Mouse (Mus musculus) liver, embryonic 12.5 days (tissue): ENCODE results near the gene Stx3. TPM values are rescaled to one million over a fixed set of nuclear protein-coding genes. Genes with fewer than 3 reads are reported as not detected.
A peak's percentile ranks its signal among the peaks of the same experiment; 100 is the strongest.

Experiments
- ATAC-seq: fragments of 200-750 bp; cut with Nextera tagmentation; 2 replicates; pipeline ENCODE4 v1.8.0; 2017; ENCODE audit warnings: moderate number of reproducible peaks, mild to moderate bottlenecking, moderate library complexity
- H3K27ac ChIP-seq: fragments of 300-500 bp; sonication (generic); 2 replicates; pipeline ENCODE4 v1.5.1; 2016; ENCODE audit warnings: mild to moderate bottlenecking
- H3K27me3 ChIP-seq: fragments of 300-500 bp; sonication (generic); replicated peaks from 2 replicates; pipeline ENCODE4 v1.6.1; 2016; ENCODE audit warnings: mild to moderate bottlenecking, moderate library complexity
- H3K36me3 ChIP-seq: fragments of 300-500 bp; sonication (generic); 2 replicates; pipeline ENCODE4 v1.6.1; 2016; ENCODE audit warnings: mild to moderate bottlenecking, moderate library complexity
- H3K4me1 ChIP-seq: fragments of 300-500 bp; sonication (generic); 2 replicates; pipeline ENCODE4 v1.6.1; 2016
- H3K4me2 ChIP-seq: fragments of 300-500 bp; sonication (generic); 2 replicates; pipeline ENCODE4 v1.6.1; 2016; ENCODE audit warnings: mild to moderate bottlenecking, moderate library complexity
- H3K4me3 ChIP-seq: fragments of 300-500 bp; sonication (generic); 2 replicates; pipeline ENCODE4 v1.5.1; 2016; ENCODE audit warnings: mild to moderate bottlenecking, moderate library complexity
- H3K9ac ChIP-seq: fragments of 300-500 bp; sonication (generic); 2 replicates; pipeline ENCODE4 v1.6.1; 2016; ENCODE audit warnings: mild to moderate bottlenecking, moderate library complexity
- H3K9me3 ChIP-seq: fragments of 300-500 bp; sonication (generic); replicated peaks from 2 replicates; pipeline ENCODE4 v1.6.1; 2016; ENCODE audit warnings: mild to moderate bottlenecking, moderate library complexity
- WGBS: fragments of 180-500 bp; shearing (Covaris S2); methylation state at CpG from one replicate; pipeline ENCODE4 v1.1.7; 2016; ENCODE audit not compliant: insufficient replicate concordance; 5-methylcytosine and 5-hydroxymethylcytosine counted together
- polyA plus RNA-seq: library from polyadenylated mRNA; unstranded; fragments of >200 nt; fragmentation: Nextera tagmentation; extraction: Ambion mirVana; gene quantifications from 2 replicates; pipeline ENCODE4 v1.2.1, GENCODE M21; 2016

Gene Stx3
- polyA plus RNA-seq, 1 experiment from 2014 or later, result 2.5 TPM

- Histone ChIP-seq H3K9me3 (no peaks in the 10 kb centered on the region), H3K27ac (no peak overlapping the region)
Observed at GRCm38 (mm10) chr19:11818199-11819142, 732 bp downstream of the Stx3 start.

GRCm38 (mm10) chr19:11817586-11817985 lies 1.6 kb downstream of the Stx3 start:
- ATAC-seq, result no peak
- Histone ChIP-seq H3K4me2 (no peak overlapping the region), H3K9ac (no peak overlapping the region), H3K9me3 (no peaks in the 10 kb centered on the region), H3K27me3 (peaks cover 59% of the 10 kb centered on the region), H3K4me3 (no peak overlapping the region), H3K27ac (no peak overlapping the region), H3K36me3 (no peaks in the 10 kb centered on the region), H3K4me1 (peaks cover 14% of the 10 kb centered on the region; the same call in 1 of the 2 replicates)
- WGBS, result 24% methylated on average over 5 of the region's 5 CpGs

More at GRCm38 (mm10) chr19:11818199-11819142, 732 bp downstream of the Stx3 start:
- peak; percentile 65 for ATAC-seq
- Histone ChIP-seq H3K4me3 (peak overlapping the region; percentile 58), H3K27me3 (peaks cover 59% of the 10 kb centered on the region), H3K36me3 (no peaks in the 10 kb centered on the region), H3K4me2 (peak overlapping the region; percentile 76), H3K9ac (peak overlapping the region; percentile 46), H3K4me1 (peaks cover 14% of the 10 kb centered on the region; the same call in 1 of the 2 replicates)
- under 1% methylated on average over 78 of the region's 83 CpGs for WGBS

- no peak overlapping the region for H3K27ac ChIP-seq
- H3K27me3 ChIP-seq, result peaks cover 59% of the 10 kb centered on the region
- H3K4me2 ChIP-seq, result no peak overlapping the region
- H3K4me1 ChIP-seq, result peaks cover 14% of the 10 kb centered on the region; the same call in 1 of the 2 replicates
- H3K36me3 ChIP-seq, result no peaks in the 10 kb centered on the region
- no peak for ATAC-seq
- H3K4me3 ChIP-seq, result no peak overlapping the region
- no peaks in the 10 kb centered on the region for H3K9me3 ChIP-seq
- 40% methylated on average over 6 of the region's 6 CpGs for WGBS
- H3K9ac ChIP-seq, result no peak overlapping the region
Observed at GRCm38 (mm10) chr19:11816706-11817105, 2.5 kb downstream of the Stx3 start.

GRCm38 (mm10) chr19:11814742-11815333 lies 4.4 kb downstream of the Stx3 start:
- 57% methylated on average over 6 of the region's 6 CpGs for WGBS
- no peak overlapping the region for H3K9ac ChIP-seq
- no peak overlapping the region for H3K27ac ChIP-seq
- H3K4me2 ChIP-seq, result no peak overlapping the region
- no peak for ATAC-seq
- H3K36me3 ChIP-seq, result no peaks in the 10 kb centered on the region
- peaks cover 49% of the 10 kb centered on the region for H3K27me3 ChIP-seq
- no peaks in the 10 kb centered on the region for H3K9me3 ChIP-seq
- no peak overlapping the region for H3K4me3 ChIP-seq
- peaks cover 14% of the 10 kb centered on the region; the same call in 1 of the 2 replicates for H3K4me1 ChIP-seq

- 18% methylated on average over 8 of the region's 8 CpGs for WGBS
- H3K36me3 ChIP-seq, result no peaks in the 10 kb centered on the region
- no peak overlapping the region for H3K4me2 ChIP-seq
- no peaks in the 10 kb centered on the region for H3K9me3 ChIP-seq
- no peak for ATAC-seq
- no peak overlapping the region for H3K27ac ChIP-seq
- H3K4me1 ChIP-seq, result 0 out of 2 replicates have a peak, but pooled peaks cover 5% of the 10 kb centered on the region
- no peak overlapping the region for H3K9ac ChIP-seq
- peaks cover 37% of the 10 kb centered on the region for H3K27me3 ChIP-seq
- H3K4me3 ChIP-seq, result no peak overlapping the region
Observed at GRCm38 (mm10) chr19:11813649-11814048, 5.6 kb downstream of the Stx3 start.

- 56% methylated on average over 4 of the region's 4 CpGs for WGBS
Observed at GRCm38 (mm10) chr19:11813136-11813535, 6.1 kb downstream of the Stx3 start.

GRCm38 (mm10) chr19:11811688-11812365 lies 7.4 kb downstream of the Stx3 start:
- Histone ChIP-seq H3K36me3 (no peaks in the 10 kb centered on the region), H3K9me3 (no peaks in the 10 kb centered on the region), H3K4me3 (no peak overlapping the region), H3K4me2 (no peak overlapping the region), H3K27ac (no peak overlapping the region), H3K27me3 (peaks cover 19% of the 10 kb centered on the region), H3K4me1 (no peaks in the 10 kb centered on the region), H3K9ac (no peak overlapping the region)
- peak; percentile 54; the same call in 1 of the 2 replicates for ATAC-seq
- 42% methylated on average over 5 of the region's 5 CpGs for WGBS

More at GRCm38 (mm10) chr19:11813136-11813535, 6.1 kb downstream of the Stx3 start:
- Histone ChIP-seq H3K4me1 (no peaks in the 10 kb centered on the region), H3K4me2 (no peak overlapping the region), H3K27me3 (peaks cover 32% of the 10 kb centered on the region), H3K36me3 (no peaks in the 10 kb centered on the region), H3K9ac (no peak overlapping the region), H3K4me3 (no peak overlapping the region), H3K27ac (no peak overlapping the region), H3K9me3 (no peaks in the 10 kb centered on the region)
- ATAC-seq, result no peak

GRCm38 (mm10) chr19:11810856-11811255 lies 8.3 kb downstream of the Stx3 start:
- H3K4me3 ChIP-seq, result no peak overlapping the region
- 62% methylated on average over 1 of the region's 1 CpGs for WGBS
- no peak overlapping the region for H3K9ac ChIP-seq
- peaks cover 10% of the 10 kb centered on the region for H3K27me3 ChIP-seq
- no peak overlapping the region for H3K4me2 ChIP-seq
- H3K9me3 ChIP-seq, result no peaks in the 10 kb centered on the region
- H3K27ac ChIP-seq, result no peak overlapping the region
- H3K36me3 ChIP-seq, result no peaks in the 10 kb centered on the region
- no peaks in the 10 kb centered on the region for H3K4me1 ChIP-seq
- no peak for ATAC-seq

- 29% methylated on average over 5 of the region's 5 CpGs for WGBS
- Histone ChIP-seq H3K36me3 (no peaks in the 10 kb centered on the region), H3K9ac (no peak overlapping the region), H3K27me3 (0 out of 2 replicates have a peak, but pooled peaks cover 5% of the 10 kb centered on the region), H3K27ac (no peak overlapping the region), H3K9me3 (no peaks in the 10 kb centered on the region), H3K4me3 (no peak overlapping the region), H3K4me2 (no peak overlapping the region), H3K4me1 (no peaks in the 10 kb centered on the region)
- no peak for ATAC-seq
Observed at GRCm38 (mm10) chr19:11810003-11810758, 9.0 kb downstream of the Stx3 start.

- no peaks in the 10 kb centered on the region for H3K36me3 ChIP-seq
- no peak overlapping the region for H3K4me2 ChIP-seq
- no peak for ATAC-seq
- no peak overlapping the region for H3K27ac ChIP-seq
- no peak overlapping the region for H3K4me3 ChIP-seq
- no peaks in the 10 kb centered on the region for H3K4me1 ChIP-seq
- WGBS, result 48% methylated on average over 2 of the region's 2 CpGs
- H3K9me3 ChIP-seq, result no peaks in the 10 kb centered on the region
- no peak overlapping the region for H3K9ac ChIP-seq
- no peaks in the 10 kb centered on the region for H3K27me3 ChIP-seq
Observed at GRCm38 (mm10) chr19:11808452-11808851, 10.8 kb downstream of the Stx3 start.

GRCm38 (mm10) chr19:11807822-11808221 lies 11.4 kb downstream of the Stx3 start:
- ATAC-seq, result no peak
- no peak overlapping the region for H3K4me2 ChIP-seq
- H3K9me3 ChIP-seq, result no peaks in the 10 kb centered on the region
- WGBS, result 37% methylated on average over 6 of the region's 6 CpGs
- no peaks in the 10 kb centered on the region for H3K36me3 ChIP-seq
- H3K4me3 ChIP-seq, result no peak overlapping the region
- H3K27me3 ChIP-seq, result no peaks in the 10 kb centered on the region
- no peak overlapping the region for H3K9ac ChIP-seq
- no peak overlapping the region for H3K27ac ChIP-seq
- H3K4me1 ChIP-seq, result no peaks in the 10 kb centered on the region
